Mouse (Mus musculus): Measurements from ENCODE around the gene Atp8a2.

GRCm38 (mm10) chr14:59942199-59942598 is 254.8 kb downstream of the Atp8a2 start:
- no peak for TF ChIP-seq CTCF (IDR thresholded peaks at IDR 0.05; ENCODE audit: extremely low read depth, insufficient read depth, low read length)
- no peak for TF ChIP-seq POLR2A (IDR thresholded peaks at IDR 0.05; ENCODE audit: extremely low read depth, insufficient read depth, low read length)
